Mouse (Mus musculus) MEL (cell line): ENCODE results near the gene Elmod3.

Experiments used
- CTCF ChIP-seq, 3 experiments: IDR thresholded peaks in 2 of 3; conservative IDR thresholded peaks in 1 of 3; 2 replicates each; pipeline ENCODE4 v1.5.1; 2011 to 2012; ENCODE audit warnings: low read length in 3 of 3, low read depth in 2 of 3, mild to moderate bottlenecking in 2 of 3, improper control_type of control experiment in 1 of 3, inconsistent platforms in 1 of 3, mixed read lengths in 1 of 3, moderate library complexity in 1 of 3; ENCODE audit not compliant: control insufficient read depth in 1 of 3, insufficient read depth in 1 of 3, poor library complexity in 1 of 3, severe bottlenecking in 1 of 3
- ELF1 ChIP-seq: IDR thresholded peaks from 2 replicates; pipeline ENCODE4 v1.6.1; 2014; ENCODE audit warnings: low read depth, mild to moderate bottlenecking, inconsistent platforms, low read length, improper control_type of control experiment, moderate library complexity
- EP300 ChIP-seq, 2 experiments: IDR thresholded peaks; 2 replicates each; pipeline ENCODE4 v1.6.1; 2011; ENCODE audit warnings: improper control_type of control experiment in 2 of 2, low read length in 2 of 2, low read depth in 1 of 2, mild to moderate bottlenecking in 1 of 2
- NRF1 ChIP-seq: IDR thresholded peaks from 2 replicates; pipeline ENCODE4 v1.6.1; 2014; ENCODE audit warnings: low read depth, mild to moderate bottlenecking, inconsistent platforms, low read length, improper control_type of control experiment, moderate library complexity; ENCODE audit not compliant: poor library complexity, insufficient read depth, severe bottlenecking
- POLR2A ChIP-seq, 2 experiments: IDR thresholded peaks; 2 replicates each; pipeline ENCODE4 v1.6.1; 2011 to 2012; ENCODE audit warnings: low read length in 2 of 2, mild to moderate bottlenecking in 2 of 2, control low read depth in 1 of 2, improper control_type of control experiment in 1 of 2, low read depth in 1 of 2, moderate library complexity in 1 of 2; ENCODE audit not compliant: control insufficient read depth in 1 of 2, insufficient read depth in 1 of 2, poor library complexity in 1 of 2

- TF ChIP-seq ELF1 (no peak), EP300 (IDR thresholded peaks at IDR 0.05; ENCODE audit: low read depth in 1 of 2, low read length in 2 of 2) (no peak), CTCF (IDR thresholded peaks at IDR 0.05 in 2 of 3, conservative IDR thresholded peaks at IDR 0.05 in 1 of 3; ENCODE audit: control insufficient read depth in 1 of 3, insufficient read depth in 1 of 3, low read depth in 2 of 3, low read length in 3 of 3, poor library complexity in 1 of 3, severe bottlenecking in 1 of 3) (no peak), NRF1 (no peak), POLR2A (IDR thresholded peaks at IDR 0.05; ENCODE audit: control insufficient read depth in 1 of 2, insufficient read depth in 1 of 2, low read depth in 1 of 2, low read length in 2 of 2, poor library complexity in 1 of 2) (no peak)
These were observed 45.2 kb downstream of the Elmod3 start for GRCm38 (mm10) chr6:72553079-72553412.
